Mouse (Mus musculus) right cerebral cortex, postnatal 25 days (tissue): ENCODE data around the gene Il23r.
"Not testable (repeated sequence)": the region's sequence is repeated elsewhere in the genome, so short reads cannot be mapped to it uniquely, and the experiment has no call there.

Experiments used
- DNase-seq: peaks from one replicate; pipeline ENCODE4 v3.0.0; 2022

Il23r gene

DNA sequence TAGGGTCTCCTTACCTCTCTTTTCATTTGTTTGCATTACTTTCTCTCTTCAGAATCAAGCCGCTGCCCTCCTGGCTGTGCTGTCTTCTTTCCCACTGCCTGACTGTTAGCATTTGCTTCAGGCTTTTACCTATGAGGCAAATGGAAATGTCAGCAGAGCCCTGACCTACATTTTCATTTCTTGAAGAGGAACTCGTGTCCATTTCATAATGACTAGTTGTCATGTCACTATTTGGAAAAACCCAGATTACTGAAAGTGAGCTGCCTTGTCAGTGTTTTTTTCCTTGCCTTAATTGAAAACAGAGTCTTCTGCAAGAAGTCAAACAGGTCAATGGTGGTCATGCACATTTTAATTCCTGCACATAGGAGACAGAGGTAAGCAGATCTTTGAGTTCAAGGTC lies at the start of gene Il23r:
Gene Il23r, minus strand, starts transcription at position 101 of the 400 bp plus-strand sequence.
- no peak for DNase-seq

DNA sequence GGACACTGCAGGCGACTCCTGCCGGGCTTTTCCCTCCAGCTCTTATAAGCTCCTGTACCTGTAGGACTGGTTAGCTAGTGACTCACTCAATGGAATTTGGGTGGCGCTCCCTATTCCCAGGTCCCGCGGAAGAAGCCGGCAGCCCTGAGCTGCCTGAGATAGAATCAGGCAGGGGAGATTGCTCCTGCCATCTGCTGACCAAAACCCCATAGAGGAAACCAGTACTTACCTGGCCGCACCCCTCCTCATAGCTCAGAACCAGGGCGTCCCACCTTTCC lies 44.1 kb upstream of the Il23r start, which contains the start of gene Tacstd2:
Gene Tacstd2, minus strand, starts transcription at position 20 of the 278 bp plus-strand sequence.
- no peak for DNase-seq

DNA sequence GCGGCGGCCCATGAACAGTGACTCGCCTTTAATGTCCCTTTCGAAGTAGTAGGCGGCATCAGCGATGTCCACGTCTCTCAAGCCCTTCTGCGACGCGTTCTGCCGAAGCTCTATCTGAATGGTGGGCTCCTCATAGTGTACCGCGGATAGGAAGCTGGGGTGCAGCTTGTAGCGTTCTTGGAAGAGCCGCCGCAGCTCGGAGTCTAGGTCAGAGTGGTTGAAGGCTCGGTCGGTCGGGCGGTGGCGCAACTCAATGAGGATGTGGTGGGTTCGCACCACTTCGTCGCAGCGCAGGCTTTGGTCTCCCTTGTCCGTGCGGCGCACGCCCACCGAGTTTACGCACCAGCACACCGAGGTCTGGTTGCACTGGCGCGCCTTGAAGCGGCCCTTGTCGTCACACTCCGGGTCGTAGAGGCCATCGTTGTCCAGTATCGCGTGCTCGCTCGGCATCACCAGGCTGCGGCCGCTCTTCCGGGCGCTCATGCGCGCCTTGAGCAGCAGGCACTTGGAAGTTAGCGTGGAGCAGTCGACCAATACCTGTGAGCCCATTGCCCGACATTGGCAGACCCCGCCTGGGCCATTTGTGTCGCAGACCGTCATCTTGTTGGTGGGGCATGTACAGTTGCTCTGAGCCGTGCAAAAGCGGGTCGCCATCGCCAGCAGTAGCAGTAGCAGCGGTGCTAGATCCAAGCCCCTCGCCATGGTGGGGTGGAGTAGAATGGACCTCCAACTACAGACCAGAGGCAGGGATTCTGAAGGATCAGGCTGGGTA lies 43.5 kb upstream of the Il23r start:
- no peak for DNase-seq

DNA sequence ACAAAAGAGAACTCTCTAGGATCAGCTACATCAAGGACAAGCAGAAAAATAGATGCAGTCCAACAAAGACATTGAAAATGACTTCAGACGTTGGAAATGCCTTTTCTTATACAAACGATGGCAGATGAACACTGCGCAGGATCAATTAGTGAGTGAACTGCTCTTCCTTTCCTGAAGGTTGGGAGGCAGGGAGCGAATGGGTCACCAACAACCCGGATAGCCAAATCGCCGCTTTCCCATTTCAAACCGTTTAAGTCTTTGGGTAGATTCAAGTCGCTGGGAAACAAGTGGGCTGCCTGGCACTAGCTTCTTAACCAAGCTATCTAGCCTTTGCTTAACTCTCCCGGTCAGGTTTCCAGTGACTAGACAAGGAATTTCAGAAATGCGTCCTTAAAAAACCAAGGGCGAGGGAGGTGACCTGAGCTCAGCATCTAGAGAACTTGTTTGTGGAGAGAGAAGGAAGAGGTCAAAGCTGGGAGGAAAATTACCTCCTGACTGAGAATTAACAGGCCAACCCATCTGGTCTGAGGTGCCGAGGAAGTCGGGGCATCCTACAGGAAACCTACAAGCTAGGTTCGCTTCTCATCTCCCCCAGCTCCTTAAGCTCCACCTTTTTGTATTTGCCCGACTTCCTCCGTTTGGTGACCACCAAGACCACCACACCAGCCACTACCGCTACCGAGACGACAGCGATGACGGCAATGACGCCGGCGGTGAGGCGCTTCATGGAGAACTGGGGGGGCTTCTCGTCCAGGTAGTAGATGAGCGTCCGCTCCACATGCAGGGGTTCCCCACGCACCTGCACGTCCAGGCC lies 42.7 kb upstream of the Il23r start:
- DNase-seq, result no peak

DNA sequence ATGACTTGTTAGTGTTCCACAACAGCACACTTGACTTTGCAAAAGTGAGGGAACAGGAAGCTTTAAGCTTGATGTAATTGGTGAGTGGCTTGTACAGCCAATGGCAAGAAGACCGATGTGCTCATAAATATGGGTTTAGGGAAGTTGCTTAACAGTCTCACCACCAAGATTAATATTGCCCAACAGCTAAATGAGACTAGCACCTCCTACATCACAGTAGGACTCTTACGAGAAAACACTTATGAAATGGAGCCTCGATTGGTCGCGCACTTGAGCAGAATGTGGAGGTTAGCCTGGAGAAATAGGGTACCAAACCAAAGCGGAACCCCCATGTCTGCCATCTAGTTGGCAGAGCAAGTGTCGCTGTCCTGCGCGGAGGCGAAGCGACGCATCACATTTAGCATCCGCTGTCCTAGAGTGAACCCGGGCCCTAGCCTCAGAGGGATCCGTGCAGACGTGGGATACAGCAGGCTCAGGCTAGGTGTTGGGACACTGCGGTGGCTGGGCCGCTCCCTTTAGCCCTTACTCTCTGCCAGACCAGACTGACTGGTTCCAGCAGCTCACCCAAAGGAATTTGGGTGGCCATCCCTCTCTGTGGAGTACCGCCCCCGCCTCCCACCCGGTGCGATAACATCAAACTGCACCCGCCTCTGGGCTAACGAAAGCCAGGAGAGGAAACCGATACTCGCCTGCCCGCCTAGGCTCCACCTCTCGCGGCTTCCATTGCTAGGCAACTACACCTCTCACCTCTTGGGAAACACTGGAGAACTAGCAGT lies 41.2 kb upstream of the Il23r start:
- peak; percentile 14 for DNase-seq

DNA sequence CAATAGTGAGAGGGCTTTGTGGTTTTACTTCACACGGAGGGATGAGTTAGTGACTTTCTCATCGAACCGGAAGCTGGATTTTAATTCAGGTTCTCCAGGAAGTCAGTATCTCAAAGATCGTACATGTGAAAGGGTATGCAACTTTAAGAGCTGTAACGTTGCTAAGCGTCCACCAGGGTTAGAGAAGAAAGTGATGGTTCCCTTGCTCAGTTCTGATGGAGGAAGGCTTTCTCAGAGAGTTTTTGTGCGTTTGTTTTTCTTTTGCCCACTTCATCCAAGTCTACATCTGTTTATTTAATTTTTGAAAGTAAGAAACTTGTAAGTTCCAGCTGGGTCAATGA lies 40.1 kb upstream of the Il23r start:
- no peak for DNase-seq

DNA sequence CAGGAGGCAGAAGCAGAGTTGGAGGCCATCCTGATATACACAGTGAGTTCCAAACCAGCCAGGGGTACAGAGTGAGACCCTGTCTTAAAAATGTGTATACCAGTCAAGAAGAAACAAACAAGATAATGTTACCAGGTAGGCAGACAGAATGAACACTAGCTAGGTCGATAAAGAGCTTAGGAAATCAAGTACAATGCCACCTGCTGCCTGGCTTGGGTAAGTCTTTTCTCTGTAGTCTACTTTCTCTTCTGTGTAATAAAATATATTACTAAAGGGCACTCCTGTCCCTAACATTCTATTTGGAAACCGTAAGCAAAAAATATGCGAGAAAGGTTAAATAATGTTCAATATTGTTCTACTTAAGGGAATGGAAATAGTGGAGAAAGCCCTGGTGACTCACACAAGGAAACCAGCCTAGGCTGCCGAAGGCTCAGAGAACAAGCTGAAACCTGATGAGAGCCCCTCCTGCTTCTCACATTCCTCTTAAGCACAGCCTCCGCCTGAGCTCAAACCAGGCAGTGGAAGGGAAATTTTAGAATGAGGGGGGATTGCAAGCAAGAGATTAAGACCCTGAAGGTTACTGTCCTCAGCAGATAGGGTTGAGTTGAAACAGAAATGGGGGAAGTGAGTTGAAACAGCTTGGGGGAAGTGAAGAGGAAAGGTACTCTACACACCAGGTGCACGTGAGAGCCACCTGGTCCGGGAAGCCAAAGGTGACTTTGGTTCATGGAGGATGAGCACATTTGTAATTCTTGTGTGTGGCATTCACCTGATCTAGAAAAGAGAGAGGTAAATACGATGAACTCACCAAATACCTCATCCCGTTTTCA lies 39.6 kb upstream of the Il23r start:
- DNase-seq, result no peak

DNA sequence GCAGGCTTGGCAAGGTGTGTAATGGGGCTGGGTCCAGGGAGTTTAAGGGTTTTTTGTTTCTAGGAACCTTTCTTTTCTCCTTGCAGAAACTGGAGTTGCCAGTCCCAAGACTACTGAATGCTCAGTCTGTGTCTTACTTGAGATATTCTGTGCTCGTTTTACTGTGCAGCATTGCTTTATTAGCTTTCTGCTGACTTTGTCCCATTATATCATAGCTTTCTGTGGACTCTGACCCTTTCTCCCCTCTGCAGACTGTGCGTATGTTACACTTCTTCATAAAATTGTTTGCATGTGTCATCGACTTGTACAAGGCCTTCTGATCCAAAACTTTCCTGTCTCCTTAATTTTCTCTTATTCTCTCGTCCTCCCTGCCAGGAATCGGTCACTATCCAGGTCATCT lies 34.7 kb upstream of the Il23r start:
- no peak for DNase-seq

DNA sequence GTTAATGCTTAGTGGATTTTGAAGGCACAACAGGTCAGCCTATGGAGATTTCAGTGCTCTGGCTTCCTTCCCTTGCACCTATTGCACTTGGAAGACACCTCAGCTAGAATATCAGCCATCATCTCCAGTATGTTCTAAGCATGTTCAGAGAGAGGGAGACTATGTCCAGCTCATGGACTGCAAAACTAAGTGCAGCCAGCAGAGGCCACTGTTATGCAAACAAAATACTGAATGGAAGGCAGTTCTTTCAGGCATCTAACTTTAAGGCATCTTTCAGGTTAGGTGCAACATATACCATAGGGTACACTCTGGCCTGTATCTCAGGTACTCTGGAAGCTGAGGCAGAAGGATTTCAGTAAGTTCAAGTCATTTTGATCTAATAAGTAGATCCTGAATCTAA lies 19.1 kb upstream of the Il23r start:
- DNase-seq, result peak; percentile 42

DNA sequence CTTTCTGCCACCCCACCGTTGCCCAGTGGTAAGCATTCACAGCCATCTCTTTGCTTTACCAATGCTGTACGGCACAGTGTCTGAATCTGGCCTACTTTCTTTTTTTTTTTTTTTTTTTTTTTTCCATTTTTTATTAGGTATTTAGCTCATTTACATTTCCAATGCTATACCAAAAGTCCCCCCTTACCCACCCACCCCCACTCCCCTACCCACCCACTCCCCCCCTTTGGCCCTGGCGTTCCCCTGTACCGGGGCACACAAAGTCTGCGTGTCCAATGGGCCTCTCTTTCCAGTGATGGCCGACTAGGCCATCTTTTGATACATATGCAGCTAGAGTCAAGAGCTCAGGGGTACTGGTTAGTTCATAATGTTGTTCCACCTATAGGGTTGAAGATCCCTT lies 10.3 kb upstream of the Il23r start:
- not testable (repeated sequence) for DNase-seq

DNA sequence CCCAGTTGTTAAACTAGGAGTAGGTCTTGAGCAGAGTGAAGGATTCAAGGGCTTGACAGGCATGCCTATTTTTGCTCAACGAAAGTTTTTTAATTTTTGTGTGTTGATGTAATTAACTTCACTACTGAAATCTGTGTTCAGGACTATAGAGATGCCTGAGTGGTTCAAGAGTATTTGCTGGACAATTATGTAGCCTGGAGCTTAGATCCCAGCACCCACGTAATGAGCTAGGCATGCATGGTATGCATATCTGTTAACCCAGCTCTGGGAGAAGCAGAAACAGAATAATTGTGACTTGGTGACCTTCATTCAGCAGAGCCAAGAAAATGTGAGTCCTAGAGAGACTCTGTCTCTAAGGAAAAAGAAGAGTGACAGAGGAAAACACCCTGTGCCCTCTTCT lies 10.6 kb downstream of the Il23r start:
- DNase-seq, result no peak

DNA sequence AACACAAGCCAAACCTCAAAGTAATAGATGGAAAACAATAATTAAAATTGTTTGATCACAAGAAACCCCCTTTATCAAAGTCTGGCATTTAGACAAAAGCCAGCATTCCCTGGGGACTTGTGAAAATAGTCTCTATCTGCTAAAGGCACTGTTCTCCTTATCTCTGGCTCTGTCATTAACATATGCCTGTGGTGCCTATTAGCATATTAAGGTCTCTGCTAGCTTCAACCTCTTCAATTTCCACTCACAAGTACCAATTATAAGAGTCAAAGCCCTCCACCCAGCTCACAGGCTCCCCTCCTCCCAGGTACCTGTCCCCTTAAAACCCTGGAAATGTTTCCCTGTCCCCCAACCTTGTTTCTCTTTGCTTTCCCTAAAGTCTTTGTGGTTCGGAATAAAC lies 20.4 kb downstream of the Il23r start:
- DNase-seq, result no peak

DNA sequence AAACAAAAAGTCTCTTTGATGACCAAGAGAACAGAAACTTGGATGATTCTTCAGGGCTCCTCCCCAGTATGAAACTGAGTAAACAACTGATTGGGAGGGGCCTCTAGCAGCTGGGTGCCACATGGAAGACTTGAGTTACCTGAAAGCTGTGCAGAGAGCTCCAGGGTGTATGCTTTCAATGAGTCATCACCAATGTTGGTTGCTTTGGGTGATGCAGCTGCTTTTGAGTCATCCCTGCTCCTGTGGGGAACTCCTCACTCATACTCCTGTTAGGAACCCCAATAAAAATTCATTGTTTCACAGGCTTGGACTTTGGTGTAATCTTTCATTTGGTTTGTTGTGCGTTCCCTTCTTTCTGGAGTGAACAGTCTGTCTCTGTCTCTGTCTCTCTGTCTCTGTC lies 32.2 kb downstream of the Il23r start:
- DNase-seq, result no peak

DNA sequence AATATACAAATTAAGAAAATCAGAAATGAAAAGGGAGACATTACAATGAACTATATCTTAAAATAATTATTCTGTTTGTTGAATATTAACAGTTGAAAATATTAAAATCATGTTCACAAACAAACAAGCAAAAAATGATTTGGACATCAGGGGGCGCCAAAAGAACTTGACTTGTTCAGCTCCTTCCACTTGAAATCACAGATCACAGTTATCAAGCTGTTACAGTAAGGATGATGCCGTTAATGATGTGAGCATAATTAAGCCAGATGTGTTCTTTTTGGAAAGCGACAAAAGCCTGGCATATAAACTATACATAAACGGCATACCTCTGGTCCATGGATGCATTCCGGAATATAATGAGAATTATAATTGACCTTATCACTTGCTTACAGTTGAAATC lies 40.3 kb downstream of the Il23r start:
- no peak for DNase-seq

DNA sequence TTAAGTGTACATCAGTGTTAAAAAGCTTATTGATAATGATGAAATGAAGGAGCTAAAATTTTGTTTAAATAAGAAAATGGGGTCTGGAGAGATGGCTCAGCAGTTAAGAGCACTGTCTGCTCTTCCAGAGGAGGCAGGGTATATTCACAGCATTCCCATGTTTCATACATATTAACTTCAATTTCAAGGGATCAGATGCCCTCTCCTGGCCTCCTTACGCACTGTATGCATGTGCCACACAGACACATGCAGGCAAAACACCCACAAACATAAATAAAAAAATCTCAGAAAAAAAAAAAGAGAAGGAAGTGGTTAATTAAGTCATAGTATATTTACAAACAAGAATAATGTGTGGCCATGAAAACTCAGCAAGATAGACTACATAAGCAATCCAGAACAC lies 45.8 kb downstream of the Il23r start:
- no peak for DNase-seq

DNA sequence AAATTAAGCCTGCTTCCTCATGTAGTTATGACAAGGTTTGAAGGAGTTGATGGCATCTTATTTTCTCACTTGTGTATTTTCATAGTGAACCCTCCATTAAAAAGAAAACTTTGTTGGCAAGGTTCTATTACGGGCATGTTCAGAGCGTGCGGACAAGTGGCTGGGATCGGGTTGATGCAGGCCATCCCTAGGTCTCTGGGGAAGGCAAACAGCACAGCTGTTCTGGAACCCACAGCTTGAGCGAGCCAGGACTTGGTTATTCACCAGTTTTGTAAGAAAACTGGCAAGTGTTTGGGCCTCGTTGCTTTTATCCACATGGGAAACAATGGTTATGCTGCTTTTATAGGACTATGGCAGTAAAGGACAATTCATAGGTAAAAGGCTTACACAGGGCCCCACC lies 48.5 kb downstream of the Il23r start:
- no peak for DNase-seq

DNA sequence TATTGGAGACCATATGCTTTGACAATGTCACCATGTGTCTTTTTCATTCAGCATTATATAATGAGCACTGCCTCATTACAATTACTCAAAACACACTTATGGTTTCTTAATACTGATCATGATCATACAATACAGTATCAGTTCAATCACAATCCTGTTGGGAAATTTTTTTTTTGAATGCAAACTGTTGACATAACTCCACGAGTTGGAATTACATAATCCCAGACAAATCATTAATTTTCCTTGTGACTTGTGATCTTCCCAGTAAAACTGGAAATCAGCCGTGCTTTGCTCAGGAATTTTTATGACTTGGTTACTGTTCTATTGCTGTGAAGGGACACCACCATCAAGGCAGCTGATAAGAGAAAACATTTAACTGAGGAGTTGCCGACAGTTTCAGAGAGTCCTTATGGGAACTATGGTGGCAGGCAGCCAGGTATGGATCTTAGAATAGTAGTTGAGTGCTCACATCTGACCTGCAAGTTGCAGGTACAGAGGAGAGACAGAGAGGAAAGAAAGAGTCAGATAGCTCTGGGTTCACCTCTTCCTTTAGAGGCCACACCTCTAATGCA lies 53.8 kb downstream of the Il23r start:
- DNase-seq, result no peak

DNA sequence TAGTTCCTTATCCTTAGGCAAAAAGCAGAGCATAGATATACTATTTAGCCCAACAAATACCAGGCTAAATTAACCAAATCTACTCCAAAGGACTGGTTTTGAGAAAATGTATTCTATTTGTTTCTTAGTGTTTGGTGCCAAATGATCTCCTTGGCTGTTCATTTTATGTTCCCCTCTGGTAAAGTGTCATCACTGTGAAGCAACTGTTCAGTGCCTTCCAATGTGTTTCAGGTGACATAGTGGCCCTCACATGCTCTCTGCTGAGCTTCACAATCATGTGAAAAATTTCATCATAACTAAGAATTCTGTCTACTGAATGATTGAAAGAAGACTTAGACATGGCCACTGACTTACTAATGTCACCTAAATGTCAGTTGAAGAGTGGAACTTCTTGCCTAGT lies 54.6 kb downstream of the Il23r start:
- no peak for DNase-seq

DNA sequence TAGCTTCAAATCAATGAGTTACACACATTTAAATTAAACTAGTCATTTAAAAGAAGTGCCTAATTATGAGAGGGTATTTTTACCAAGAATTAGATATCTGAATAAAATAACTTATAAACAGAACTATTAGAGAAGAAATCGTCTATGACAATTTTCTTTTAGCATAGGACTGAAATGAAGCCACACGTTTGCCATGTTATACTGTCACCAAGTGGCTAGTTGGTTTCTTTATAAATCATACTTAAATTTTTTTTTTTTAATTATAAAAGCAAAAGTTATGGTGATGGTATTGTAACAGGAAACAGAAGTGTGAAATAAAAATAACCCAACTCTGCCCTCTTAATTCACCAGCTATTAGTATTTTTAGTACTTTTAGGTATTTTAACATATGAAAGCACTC lies 55.4 kb downstream of the Il23r start:
- no peak for DNase-seq

DNA sequence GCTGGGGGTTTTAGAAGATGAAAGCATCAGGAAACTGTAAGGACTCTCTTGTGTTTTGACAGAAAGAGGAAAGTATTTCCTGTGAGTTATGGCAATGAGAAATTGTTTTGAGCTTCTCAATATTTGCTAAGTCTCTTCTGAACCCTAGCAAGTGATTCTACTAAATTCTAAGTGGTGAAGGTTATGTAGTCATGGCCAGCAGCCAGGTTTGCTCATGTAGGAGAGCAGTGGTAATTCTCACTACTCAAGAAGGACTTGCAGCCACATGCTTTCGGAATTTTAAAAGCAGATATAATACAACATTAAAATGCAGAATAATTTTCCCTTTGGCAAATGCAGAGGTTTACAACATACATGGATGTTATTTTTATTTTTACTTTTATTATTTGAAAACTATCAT lies 55.9 kb downstream of the Il23r start:
- no peak for DNase-seq

DNA sequence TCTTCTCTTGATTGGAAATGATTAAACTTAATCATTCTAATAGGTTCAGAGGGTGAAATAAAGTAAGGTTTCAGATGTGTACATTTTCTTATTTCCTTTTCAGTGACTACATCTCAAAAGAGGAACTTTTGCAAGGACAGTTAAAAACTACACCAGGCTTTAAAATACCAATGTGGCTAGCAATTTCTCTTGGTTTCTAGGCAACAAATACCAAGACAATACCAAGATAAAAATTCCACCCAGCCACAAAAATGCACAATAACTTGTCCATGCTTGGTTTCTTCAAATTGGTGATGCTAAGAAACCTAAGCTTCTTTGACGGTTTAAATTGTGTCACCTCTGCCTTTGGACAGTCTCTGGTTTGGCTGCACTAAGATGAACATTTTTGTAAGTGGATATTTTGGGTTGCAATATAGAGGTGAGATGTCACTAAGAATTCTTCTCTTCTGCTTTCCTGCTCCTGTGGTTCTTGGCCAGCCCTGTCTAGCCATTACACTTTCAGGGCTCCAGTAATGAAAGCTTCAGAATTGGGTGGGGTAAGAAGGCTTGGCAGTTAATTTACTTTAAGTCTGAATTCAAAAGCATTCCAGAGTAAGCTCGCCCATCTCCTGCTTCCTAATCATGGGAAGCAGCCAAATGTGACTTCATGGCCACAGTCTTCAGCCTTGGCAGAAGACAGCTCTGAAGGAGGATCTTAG lies 56.8 kb downstream of the Il23r start:
- DNase-seq, result no peak

DNA sequence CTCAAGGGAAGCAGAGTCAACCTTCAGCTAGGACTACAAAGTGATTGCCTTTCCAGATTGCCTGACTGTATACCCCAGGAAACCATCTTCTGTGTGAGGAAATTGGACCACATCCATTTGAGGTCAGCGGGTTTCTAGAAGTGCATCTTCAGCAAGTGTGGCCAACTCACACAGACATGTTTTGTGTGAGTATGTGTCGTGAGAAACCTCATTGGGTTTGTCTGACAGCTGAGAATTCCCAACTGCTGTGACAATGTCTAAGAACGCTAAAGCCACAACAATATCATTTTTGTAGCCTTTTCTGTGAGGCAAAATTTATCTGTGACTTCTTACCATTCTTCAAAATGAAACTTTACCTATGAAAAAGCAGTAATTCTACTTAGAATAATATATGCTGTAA lies 59.8 kb downstream of the Il23r start:
- DNase-seq, result no peak
